Mouse (Mus musculus) testis, adult 2 months (tissue): Measurements from ENCODE around the gene Epn2. TPM values are rescaled to one million over a fixed set of nuclear protein-coding genes. Genes with fewer than 3 reads are reported as not detected.
"Not testable (repeated sequence)": the region's sequence is repeated elsewhere in the genome, so short reads cannot be mapped to it uniquely, and the experiment has no call there.

Source experiments
- H3K27ac ChIP-seq: fragments of 200-500 bp; 2 replicates; pipeline ENCODE4 v1.5.1; 2012; ENCODE audit warnings: low read depth, low read length; ENCODE audit not compliant: control insufficient read depth, insufficient read depth
- H3K27me3 ChIP-seq: fragments of 200-500 bp; 2 replicates; pipeline ENCODE4 v1.6.1; 2012; ENCODE audit warnings: mild to moderate bottlenecking, low read length, moderate library complexity; ENCODE audit not compliant: control insufficient read depth, insufficient read depth
- H3K36me3 ChIP-seq: fragments of 200-500 bp; 2 replicates; pipeline ENCODE4 v1.6.1; 2012; ENCODE audit warnings: mild to moderate bottlenecking, low read length; ENCODE audit not compliant: control insufficient read depth, insufficient read depth
- H3K4me1 ChIP-seq: fragments of 200-500 bp; 2 replicates; pipeline ENCODE4 v1.6.1; 2012; ENCODE audit warnings: low read length; ENCODE audit not compliant: control insufficient read depth, insufficient read depth
- H3K4me3 ChIP-seq: fragments of 200-500 bp; 2 replicates; pipeline ENCODE4 v1.5.1; 2012; ENCODE audit warnings: low read depth, mild to moderate bottlenecking, low read length, moderate library complexity, mixed read lengths; ENCODE audit not compliant: control insufficient read depth
- CTCF ChIP-seq: fragments of 200-500 bp; IDR thresholded peaks from 2 replicates; pipeline ENCODE4 v1.5.1; 2012; ENCODE audit warnings: low read depth, mild to moderate bottlenecking, inconsistent platforms, low read length, moderate library complexity; ENCODE audit not compliant: control insufficient read depth, insufficient read depth, insufficient replicate concordance
- POLR2A ChIP-seq: fragments of 200-500 bp; IDR thresholded peaks from 2 replicates; pipeline ENCODE4 v1.6.1; 2012; ENCODE audit warnings: low read depth, mild to moderate bottlenecking, inconsistent platforms, low read length, moderate library complexity; ENCODE audit not compliant: control insufficient read depth
- polyA plus RNA-seq: library from polyadenylated mRNA; depleted of rRNA; stranded (reverse); fragments of >200 nt; gene quantifications from 2 replicates; pipeline ENCODE4 v1.2.3, GENCODE M21; 2012

Gene Epn2
- polyA plus RNA-seq, 1 experiment = 18.3 TPM

- TF ChIP-seq CTCF (no peak), POLR2A (no peak)
- Histone ChIP-seq H3K4me1 (no peaks in the 10 kb centered on the region), H3K36me3 (no peaks in the 10 kb centered on the region), H3K27ac (no peak overlapping the region; the same call in 1 of the 2 replicates), H3K27me3 (no peaks in the 10 kb centered on the region), H3K4me3 (no peak overlapping the region)
Observed at GRCm38 (mm10) chr11:61590516-61591213, 11.2 kb upstream of the Epn2 start.

- Histone ChIP-seq H3K4me3 (no peak overlapping the region), H3K27ac (no peak overlapping the region), H3K36me3 (no peaks in the 10 kb centered on the region), H3K27me3 (no peaks in the 10 kb centered on the region), H3K4me1 (no peaks in the 10 kb centered on the region)
- TF ChIP-seq POLR2A (no peak), CTCF (no peak)
Observed at GRCm38 (mm10) chr11:61585421-61585820, 5.9 kb upstream of the Epn2 start.

- Histone ChIP-seq H3K27ac (no peak overlapping the region), H3K27me3 (no peaks in the 10 kb centered on the region), H3K4me3 (no peak overlapping the region), H3K36me3 (no peaks in the 10 kb centered on the region), H3K4me1 (no peaks in the 10 kb centered on the region)
- TF ChIP-seq POLR2A (no peak), CTCF (no peak)
Observed at GRCm38 (mm10) chr11:61584830-61585229, 5.3 kb upstream of the Epn2 start.

GRCm38 (mm10) chr11:61584096-61584495 is 4.6 kb upstream of the Epn2 start:
- TF ChIP-seq CTCF (no peak), POLR2A (no peak)
- Histone ChIP-seq H3K27ac (no peak overlapping the region), H3K4me3 (no peak overlapping the region), H3K36me3 (no peaks in the 10 kb centered on the region), H3K27me3 (no peaks in the 10 kb centered on the region), H3K4me1 (peaks cover 2% of the 10 kb centered on the region; the same call in 1 of the 2 replicates)

GRCm38 (mm10) chr11:61582808-61583207 is 3.3 kb upstream of the Epn2 start:
- not testable (repeated sequence) for H3K4me3 ChIP-seq, H3K4me1 ChIP-seq, H3K27ac ChIP-seq, H3K36me3 ChIP-seq, H3K27me3 ChIP-seq

GRCm38 (mm10) chr11:61579878-61580381 is 443 bp upstream of the Epn2 start:
- Histone ChIP-seq H3K4me1 (peaks cover 2% of the 10 kb centered on the region; the same call in 1 of the 2 replicates), H3K27me3 (no peaks in the 10 kb centered on the region), H3K27ac (no peak overlapping the region), H3K36me3 (no peaks in the 10 kb centered on the region), H3K4me3 (peak overlapping the region; percentile 9)
- TF ChIP-seq POLR2A = no peak

- Histone ChIP-seq H3K36me3 (no peaks in the 10 kb centered on the region), H3K27me3 (no peaks in the 10 kb centered on the region), H3K4me3 (peak overlapping the region; percentile 96), H3K4me1 (peaks cover 2% of the 10 kb centered on the region; the same call in 1 of the 2 replicates), H3K27ac (peak overlapping the region; percentile 77)
- no peak for TF ChIP-seq POLR2A
- no peak for TF ChIP-seq CTCF
Observed at GRCm38 (mm10) chr11:61578541-61578982, 925 bp downstream of the Epn2 start.

GRCm38 (mm10) chr11:61577991-61578390 is 1.5 kb downstream of the Epn2 start:
- Histone ChIP-seq H3K27ac (no peak overlapping the region), H3K4me1 (peaks cover 2% of the 10 kb centered on the region; the same call in 1 of the 2 replicates), H3K36me3 (no peaks in the 10 kb centered on the region), H3K4me3 (no peak overlapping the region), H3K27me3 (no peaks in the 10 kb centered on the region)
- TF ChIP-seq CTCF (no peak), POLR2A (no peak)
